Mouse (Mus musculus) gastrocnemius, postnatal 36 days (tissue): ENCODE measurements around the gene Cphx1. TPM values are rescaled to one million over a fixed set of nuclear protein-coding genes. Genes with fewer than 3 reads are reported as not detected.
"Not testable (repeated sequence)": the region's sequence is repeated elsewhere in the genome, so short reads cannot be mapped to it uniquely, and the experiment has no call there.

Experiments used
- DNase-seq, 2 experiments: peaks; one replicate each; pipeline ENCODE4 v3.0.0; 2022
- intact Hi-C: fragments of 180-260 bp; cut with DNase I; formaldehyde crosslinking; loops from one replicate; pipeline ENCODE4 v1.15.1; 2025
- long read RNA-seq, 2 experiments: library from polyadenylated mRNA; stranded (forward); transcript quantifications; one replicate each; pipeline ENCODE4 v2.0.0; 2021
- total RNA-seq, 2 experiments: library from RNA; stranded (reverse); gene quantifications; 2 replicates each; pipeline ENCODE4 v1.2.3; 2021

The Cphx1 gene
- total RNA-seq, result not detected
- long read RNA-seq, experiment 1, result 0 reads
- long read RNA-seq, experiment 2, result 0 reads

GRCm38 (mm10) chr14:25938004-25938403 is at the start of gene Cphx1:
Gene Cphx1 (plus strand): TSS chr14:25938304.
- intact Hi-C loops, DNase-seq: not testable (repeated sequence)

- intact Hi-C loops, DNase-seq: not testable (repeated sequence)
Observed at GRCm38 (mm10) chr14:25894566-25894965, 43.5 kb upstream of the Cphx1 start.

- intact Hi-C loops, DNase-seq: not testable (repeated sequence)
Observed at GRCm38 (mm10) chr14:25895686-25896085, 42.4 kb upstream of the Cphx1 start.

GRCm38 (mm10) chr14:25903000-25903399 is 35.1 kb upstream of the Cphx1 start, which contains the start of gene Plac9a:
Gene Plac9a (minus strand): TSS chr14:25903100.
- intact Hi-C loops, DNase-seq: not testable (repeated sequence)

- DNase-seq, intact Hi-C loops: not testable (repeated sequence)
Observed at GRCm38 (mm10) chr14:25905243-25905642, 32.9 kb upstream of the Cphx1 start.

- intact Hi-C loops, DNase-seq: not testable (repeated sequence)
Observed at GRCm38 (mm10) chr14:25907272-25907671, 30.8 kb upstream of the Cphx1 start.

GRCm38 (mm10) chr14:25908976-25909375 is 29.1 kb upstream of the Cphx1 start:
- intact Hi-C loops, DNase-seq: not testable (repeated sequence)

GRCm38 (mm10) chr14:25918427-25919170 is 19.5 kb upstream of the Cphx1 start:
- DNase-seq, intact Hi-C loops: not testable (repeated sequence)

- DNase-seq, intact Hi-C loops: not testable (repeated sequence)
Observed at GRCm38 (mm10) chr14:25926814-25927561, 11.1 kb upstream of the Cphx1 start.

GRCm38 (mm10) chr14:25927562-25927881 is 10.6 kb upstream of the Cphx1 start, which contains the start of gene Tmem254a:
Gene Tmem254a (minus strand): TSS chr14:25927672.
- intact Hi-C loops, DNase-seq: not testable (repeated sequence)

GRCm38 (mm10) chr14:25936867-25937630 is 1.1 kb upstream of the Cphx1 start:
- intact Hi-C loops, DNase-seq: not testable (repeated sequence)

GRCm38 (mm10) chr14:25957861-25958260 is 19.8 kb downstream of the Cphx1 start:
- DNase-seq, intact Hi-C loops: not testable (repeated sequence)

GRCm38 (mm10) chr14:25978371-25979241 is 40.5 kb downstream of the Cphx1 start, which contains the start of gene Duxbl1:
Gene Duxbl1 (plus strand): TSS chr14:25978577.
- intact Hi-C loops, DNase-seq: not testable (repeated sequence)

GRCm38 (mm10) chr14:25979242-25979941 is 41.3 kb downstream of the Cphx1 start:
- DNase-seq, intact Hi-C loops: not testable (repeated sequence)

GRCm38 (mm10) chr14:25981880-25982279 is 43.8 kb downstream of the Cphx1 start:
- intact Hi-C loops, DNase-seq: not testable (repeated sequence)
